9 mouse cellular contexts compared by ENCODE assay signal in the genomic region with DNA sequence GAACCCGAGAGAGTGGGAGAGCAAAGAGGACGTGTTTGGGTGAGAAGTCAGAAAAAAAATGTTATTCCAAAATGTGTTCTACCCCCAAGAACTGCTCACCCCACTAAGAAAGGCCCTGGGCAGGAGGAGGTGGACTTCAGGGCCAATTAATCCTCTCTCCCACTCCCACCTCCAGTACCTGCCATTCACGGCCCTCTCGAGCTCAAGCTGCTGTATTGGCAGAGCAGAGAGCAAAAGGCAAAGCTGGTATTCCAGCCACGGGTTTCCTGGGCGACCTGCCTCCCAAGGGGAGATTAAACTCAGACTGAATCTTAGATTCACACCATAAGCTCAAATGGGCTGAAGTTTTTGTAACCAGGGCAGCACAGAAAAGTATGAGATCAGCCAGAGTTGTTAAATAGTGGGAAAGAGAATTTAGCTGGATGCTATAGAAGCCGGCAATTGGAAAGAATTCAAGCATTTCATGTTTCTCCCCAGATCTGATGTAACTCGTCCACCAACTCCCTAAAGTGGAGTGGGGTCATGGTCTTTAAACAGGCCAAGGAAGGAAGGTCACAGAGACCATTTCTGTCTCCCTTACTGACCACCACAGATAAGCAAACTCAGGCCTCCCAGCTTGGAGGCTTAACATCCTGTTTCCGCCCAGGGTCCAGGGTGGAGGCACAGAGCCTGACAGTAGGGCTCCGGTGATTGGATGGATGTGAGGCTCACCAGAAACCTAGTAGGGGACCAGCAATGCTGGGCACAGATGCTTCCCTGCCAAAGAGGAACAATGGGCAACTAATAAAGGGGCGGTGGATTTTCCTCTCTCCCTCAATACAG.
DNase-seq lines count a peak whose midpoint lies in the region; ATAC-seq and TF ChIP-seq lines count a peak whose summit lies in the region.
"Had no signal": no experiment of that assay in that cellular context is flagged by ENCODE, and none has a peak within 500 bp of the region (broad histone marks: within the 10 kb centered on the region; RNA-seq: fewer than 3 reads in every experiment).

No protein-coding gene starts in this region.

- no peak for TF ChIP-seq EP300 in stomach, postnatal 0 days (optimal IDR thresholded peaks at IDR 0.05)

- no peak overlapping the region for H3K9ac ChIP-seq in hindbrain, embryonic 14.5 days
- no peak overlapping the region for H3K9ac ChIP-seq in liver, embryonic 15.5 days
- no peak overlapping the region for H3K9ac ChIP-seq in stomach, postnatal 0 days (ENCODE audit: low read length)

- H3K4me2 ChIP-seq in hindbrain, embryonic 14.5 days (replicated peaks): no peak overlapping the region
- no peak overlapping the region for H3K4me2 ChIP-seq in liver, embryonic 15.5 days
- H3K4me2 ChIP-seq in stomach, postnatal 0 days (replicated peaks; ENCODE audit: low read depth): no peak overlapping the region

- H3K4me1 ChIP-seq in lung, adult 2 months (ENCODE audit: control insufficient read depth, insufficient read depth, low read length): no peaks in the 10 kb centered on the region; the same call in none of the 2 replicates
- H3K4me1 ChIP-seq in hindbrain, embryonic 14.5 days (replicated peaks; ENCODE audit: control insufficient read depth, insufficient read depth, low read length): peaks cover 6% of the 10 kb centered on the region; the same call in 1 of the 2 replicates
- no peaks in the 10 kb centered on the region for H3K4me1 ChIP-seq in liver, embryonic 15.5 days (replicated peaks)
- no peaks in the 10 kb centered on the region for H3K4me1 ChIP-seq in stomach, postnatal 0 days (replicated peaks; ENCODE audit: control insufficient read depth, insufficient read depth)

- no peaks in the 10 kb centered on the region for H3K36me3 ChIP-seq in hindbrain, embryonic 14.5 days (replicated peaks; ENCODE audit: control insufficient read depth, insufficient read depth)
- H3K36me3 ChIP-seq in liver, embryonic 15.5 days (replicated peaks): no peaks in the 10 kb centered on the region
- no peaks in the 10 kb centered on the region for H3K36me3 ChIP-seq in stomach, postnatal 0 days (ENCODE audit: control insufficient read depth, insufficient read depth, low read length)

- H3K9me3 ChIP-seq in hindbrain, embryonic 14.5 days (ENCODE audit: control insufficient read depth, low read length): no peaks in the 10 kb centered on the region
- no peaks in the 10 kb centered on the region for H3K9me3 ChIP-seq in liver, embryonic 15.5 days (replicated peaks)
- no peaks in the 10 kb centered on the region for H3K9me3 ChIP-seq in stomach, postnatal 0 days (ENCODE audit: control insufficient read depth, low read length)

- 53% methylated on average over 11 of the region's 11 CpGs for WGBS in lung, adult 2 months
- 61% methylated on average over 11 of the region's 11 CpGs for WGBS in hindbrain, embryonic 14.5 days
- WGBS in liver, embryonic 15.5 days (ENCODE audit: insufficient replicate concordance): 29% methylated on average over 11 of the region's 11 CpGs
- WGBS in stomach, postnatal 0 days: 62% methylated on average over 11 of the region's 11 CpGs

- 0 out of 2 replicates have a peak, but pooled peaks cover 4% of the 10 kb centered on the region for H3K27me3 ChIP-seq in hindbrain, embryonic 14.5 days (ENCODE audit: control insufficient read depth, insufficient read depth, low read length)
- H3K27me3 ChIP-seq in liver, embryonic 15.5 days: 0 out of 2 replicates have a peak, but pooled peaks cover 4% of the 10 kb centered on the region
- no peaks in the 10 kb centered on the region for H3K27me3 ChIP-seq in stomach, postnatal 0 days (ENCODE audit: control insufficient read depth, insufficient read depth, low read length)

- TF ChIP-seq CTCF in lung, adult 2 months (IDR thresholded peaks at IDR 0.05; ENCODE audit: insufficient read depth, low read length): no peak
- no peak for TF ChIP-seq CTCF in stomach, postnatal 0 days (IDR thresholded peaks at IDR 0.05; ENCODE audit: low read depth)

- no peak for TF ChIP-seq POLR2A in lung, adult 2 months (IDR thresholded peaks at IDR 0.05; ENCODE audit: borderline replicate concordance, extremely low read depth, low read depth, low read length)

- H3K4me3 ChIP-seq in lung, adult 2 months (replicated peaks; ENCODE audit: extremely low read depth, low read depth, low read length): no peak overlapping the region
- H3K4me3 ChIP-seq in hindbrain, embryonic 14.5 days (replicated peaks; ENCODE audit: low read length): no peak overlapping the region
- H3K4me3 ChIP-seq in liver, embryonic 15.5 days (replicated peaks): no peak overlapping the region
- H3K4me3 ChIP-seq in stomach, postnatal 0 days (ENCODE audit: low read depth, low read length): no peak overlapping the region

- DNase-seq in lung, adult 18-20 months: peak; percentile 22 to 42
- no peak for DNase-seq in lung, adult 2 months
- DNase-seq in hindbrain, embryonic 14.5 days (ENCODE audit: low spot score): no peak
- DNase-seq in stomach, postnatal 0 days (ENCODE audit: low spot score): no peak
- DNase-seq in retina, embryonic 14.5 days (ENCODE audit: low spot score): no peak
- no peak for DNase-seq in c-Kit-positive CD71-positive TER-119-positive erythroid progenitor cells, embryonic 14.5 days (ENCODE audit: low spot score)
- DNase-seq: cerebellum, adult 9-10 months had no signal

- ATAC-seq in hindbrain, embryonic 14.5 days (ENCODE audit: low FRiP score): no peak; the same call in 1 of the 2 replicates
- ATAC-seq in liver, embryonic 15.5 days (ENCODE audit: insufficient read depth): peak; percentile 47
- peak; percentile 49; the same call in 1 of the 2 replicates for ATAC-seq in stomach, postnatal 0 days (ENCODE audit: low FRiP score, low TSS enrichment)
- ATAC-seq in CD4-positive, CD25-positive, alpha-beta regulatory T cell, adult 4 months: no peak

- peak overlapping the region; percentile 59; the same call in 1 of the 2 replicates for H3K27ac ChIP-seq in hindbrain, embryonic 14.5 days
- H3K27ac ChIP-seq in liver, embryonic 15.5 days (replicated peaks): no peak overlapping the region
- no peak overlapping the region for H3K27ac ChIP-seq in stomach, postnatal 0 days (replicated peaks)

Comparison
In these comparisons a context has a peak if more than half of its experiments do, and no peak if none do; other contexts are left out.
1. DNase-seq: peak in lung, adult 18-20 months (2 of 2); none in lung, adult 2 months (single experiment), hindbrain, embryonic 14.5 days (single experiment), stomach, postnatal 0 days (single experiment), retina, embryonic 14.5 days (single experiment) and c-Kit-positive CD71-positive TER-119-positive erythroid progenitor cells, embryonic 14.5 days (single experiment).
2. ATAC-seq: peak in liver, embryonic 15.5 days (single experiment) and stomach, postnatal 0 days (single experiment); none in hindbrain, embryonic 14.5 days (single experiment) and CD4-positive, CD25-positive, alpha-beta regulatory T cell, adult 4 months (single experiment).